Mouse (Mus musculus) mouse embryonic stem cell (cell line): ENCODE results near the gene Plch2.

Experiments used
- in situ Hi-C, 2 experiments: fragments of 300-500 bp; cut with MboI; formaldehyde crosslinking; loops; 1 replicate in 1 of 2; 3 replicates in 1 of 2; pipeline ENCODE4 v1.14.3; 2019 to 2020; ENCODE audit warnings: low sequenced_read_pairs in 2 of 2, low pct_unique_long_range_greater_than_20kb in 1 of 2, mixed read lengths in 1 of 2; ENCODE audit not compliant: unreplicated experiment in 1 of 2

Gene Plch2

GRCm38 (mm10) chr4:154974163-154974611 is 82.4 kb downstream of the Plch2 start:
- in situ Hi-C loops: no loop called here

- in situ Hi-C loops: no loop called here
Observed at GRCm38 (mm10) chr4:154972546-154972945, 84.0 kb downstream of the Plch2 start.

DNA sequence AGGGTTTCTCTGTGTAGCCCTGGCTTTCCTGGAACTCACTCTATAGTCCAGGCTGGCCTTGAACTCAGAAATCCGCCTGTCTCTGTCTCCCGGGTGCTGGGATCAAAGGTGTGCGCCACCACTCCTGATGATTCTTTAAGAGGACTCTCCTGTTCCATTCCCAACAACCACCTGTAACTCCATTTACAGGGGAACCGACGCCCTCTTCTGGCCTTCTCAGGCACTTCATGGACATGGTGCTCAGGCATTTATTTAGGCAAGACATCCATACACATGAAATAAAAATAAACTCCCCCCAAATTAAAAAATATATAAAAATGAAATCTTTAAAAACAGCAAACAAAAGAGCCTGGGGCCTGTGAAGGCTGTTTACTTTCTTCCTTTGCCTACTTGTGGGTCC is 89.4 kb downstream of the Plch2 start:
- in situ Hi-C loops: no loop called here

- in situ Hi-C loops: no loop called here
Observed at GRCm38 (mm10) chr4:154965856-154966255, 90.7 kb downstream of the Plch2 start.

GRCm38 (mm10) chr4:154964581-154965235 is 91.9 kb downstream of the Plch2 start:
- in situ Hi-C loops: no loop called here

GRCm38 (mm10) chr4:154963901-154964580 is 92.5 kb downstream of the Plch2 start, which contains the start of gene Pank4:
Gene Pank4 (plus strand): TSS chr4:154964123.
- in situ Hi-C loops: no loop called here

GRCm38 (mm10) chr4:154963190-154963836 is 93.3 kb downstream of the Plch2 start:
- in situ Hi-C loops: no loop called here

DNA sequence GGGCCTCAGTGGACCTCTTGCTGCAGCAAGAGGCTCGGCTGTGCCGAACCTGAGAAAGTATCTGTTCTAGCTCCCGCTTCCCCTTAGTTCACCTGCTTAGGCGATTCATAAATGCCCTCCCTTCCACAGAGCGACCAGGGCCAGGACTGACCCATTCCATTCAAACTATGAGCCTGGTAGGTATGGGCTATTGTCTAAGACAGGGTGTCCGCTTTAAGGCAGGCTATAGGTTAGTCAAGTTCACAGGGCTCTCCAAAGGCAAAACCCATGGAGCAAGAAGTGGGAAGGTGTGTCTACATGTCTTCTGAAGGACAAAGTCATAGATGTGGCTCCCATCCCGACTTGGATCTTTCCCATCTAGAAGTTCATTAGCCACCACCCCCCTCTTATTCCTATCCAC is 93.9 kb downstream of the Plch2 start:
- in situ Hi-C loops: no loop called here

DNA sequence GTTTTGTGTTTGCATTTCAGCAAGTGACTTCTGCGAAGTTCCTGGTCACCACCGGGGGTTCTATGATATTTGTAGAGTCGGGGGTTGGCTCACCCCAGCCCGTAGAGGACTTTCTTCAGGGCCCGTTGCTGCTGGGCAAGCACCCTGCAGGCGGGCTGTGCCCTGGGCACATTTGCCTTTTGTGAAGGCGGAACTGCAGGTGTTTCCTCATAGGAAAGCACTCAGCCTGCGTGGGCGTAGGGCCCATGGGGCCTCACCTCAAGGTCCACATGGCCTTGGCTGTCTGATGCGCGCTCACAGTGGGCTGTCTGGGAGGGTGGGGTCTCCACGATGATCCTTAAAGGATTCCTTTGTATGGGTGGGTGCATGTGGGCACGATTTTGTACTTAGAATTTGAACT is 94.7 kb downstream of the Plch2 start:
- in situ Hi-C loops: no loop called here

DNA sequence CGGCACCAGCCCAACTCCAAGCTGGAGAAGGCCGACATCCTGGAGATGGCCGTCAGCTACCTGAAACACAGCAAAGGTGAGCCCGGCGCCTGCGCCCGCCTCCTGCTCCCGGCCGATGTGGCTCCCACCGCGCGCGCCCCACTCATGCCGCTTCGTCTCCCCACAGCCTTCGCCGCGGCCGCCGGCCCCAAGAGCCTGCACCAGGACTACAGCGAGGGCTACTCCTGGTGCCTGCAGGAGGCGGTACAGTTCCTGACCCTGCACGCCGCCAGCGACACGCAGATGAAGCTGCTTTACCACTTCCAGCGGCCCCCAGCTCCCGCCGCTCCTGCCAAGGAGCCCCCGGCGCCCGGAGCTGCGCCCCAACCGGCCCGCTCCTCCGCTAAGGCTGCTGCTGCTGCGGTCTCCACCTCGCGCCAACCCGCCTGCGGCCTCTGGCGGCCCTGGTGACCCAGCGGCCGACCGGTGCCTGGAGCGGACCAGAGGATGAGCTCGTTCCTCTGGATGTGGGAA is 95.3 kb downstream of the Plch2 start:
- in situ Hi-C loops: no loop called here

- in situ Hi-C loops: no loop called here
Observed at GRCm38 (mm10) chr4:154960690-154961225, 95.8 kb downstream of the Plch2 start, which contains the start of gene Hes5. Gene Hes5 (plus strand): TSS chr4:154960923.

DNA sequence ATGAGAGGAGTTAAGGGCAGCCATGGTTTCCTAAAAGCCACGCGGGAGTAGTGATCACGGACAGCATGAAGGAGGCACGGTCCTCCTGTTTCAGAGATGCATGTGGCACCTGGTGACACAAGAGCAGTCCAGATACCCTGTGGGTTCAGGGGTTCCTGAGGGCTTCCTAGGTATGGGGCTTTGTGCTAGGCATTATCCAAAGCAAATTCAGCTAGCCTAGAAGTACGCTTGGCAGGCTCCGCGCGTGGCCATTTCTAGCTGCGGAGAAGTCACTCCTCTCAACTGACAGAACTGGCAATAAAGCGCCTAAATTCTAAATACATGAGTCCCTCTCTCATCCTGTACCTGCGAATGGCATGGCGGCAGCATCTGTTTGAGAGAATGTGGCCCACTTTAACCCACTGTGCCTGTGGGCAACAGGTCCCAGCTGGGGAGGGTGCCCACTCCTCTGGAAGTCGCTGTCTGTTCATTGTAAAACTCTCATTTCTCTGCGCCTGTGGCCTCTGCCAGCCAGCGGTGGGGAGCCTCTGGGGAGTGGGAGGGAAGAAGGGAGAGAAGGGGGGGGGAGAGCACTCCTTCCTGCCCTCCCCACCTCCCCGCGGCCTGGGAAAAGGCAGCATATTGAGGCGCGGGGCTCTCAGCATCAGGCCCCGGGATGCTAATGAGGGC is 96.4 kb downstream of the Plch2 start:
- in situ Hi-C loops: no loop called here

- in situ Hi-C loops: no loop called here
Observed at GRCm38 (mm10) chr4:154958621-154959020, 98.0 kb downstream of the Plch2 start.

DNA sequence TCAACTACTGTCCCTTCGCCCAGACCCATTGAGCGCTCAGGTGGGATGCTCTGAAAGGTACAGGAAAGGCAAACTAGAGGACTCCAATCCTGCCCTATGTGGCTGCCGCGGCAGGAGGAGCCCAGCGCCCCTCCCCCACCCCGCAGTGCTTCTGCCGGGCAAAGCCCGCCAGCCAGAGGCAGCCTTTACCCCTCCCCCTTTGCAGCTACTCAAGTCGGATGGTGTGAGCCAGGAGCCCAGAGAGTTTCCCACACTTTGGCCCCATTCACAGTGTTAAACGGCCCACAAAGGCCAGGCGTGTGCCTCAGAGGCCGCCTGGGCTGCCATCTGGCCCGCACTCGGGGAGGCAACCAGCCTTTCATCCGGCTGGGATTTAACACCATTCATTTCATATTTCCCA is 98.4 kb downstream of the Plch2 start:
- in situ Hi-C loops: no loop called here

DNA sequence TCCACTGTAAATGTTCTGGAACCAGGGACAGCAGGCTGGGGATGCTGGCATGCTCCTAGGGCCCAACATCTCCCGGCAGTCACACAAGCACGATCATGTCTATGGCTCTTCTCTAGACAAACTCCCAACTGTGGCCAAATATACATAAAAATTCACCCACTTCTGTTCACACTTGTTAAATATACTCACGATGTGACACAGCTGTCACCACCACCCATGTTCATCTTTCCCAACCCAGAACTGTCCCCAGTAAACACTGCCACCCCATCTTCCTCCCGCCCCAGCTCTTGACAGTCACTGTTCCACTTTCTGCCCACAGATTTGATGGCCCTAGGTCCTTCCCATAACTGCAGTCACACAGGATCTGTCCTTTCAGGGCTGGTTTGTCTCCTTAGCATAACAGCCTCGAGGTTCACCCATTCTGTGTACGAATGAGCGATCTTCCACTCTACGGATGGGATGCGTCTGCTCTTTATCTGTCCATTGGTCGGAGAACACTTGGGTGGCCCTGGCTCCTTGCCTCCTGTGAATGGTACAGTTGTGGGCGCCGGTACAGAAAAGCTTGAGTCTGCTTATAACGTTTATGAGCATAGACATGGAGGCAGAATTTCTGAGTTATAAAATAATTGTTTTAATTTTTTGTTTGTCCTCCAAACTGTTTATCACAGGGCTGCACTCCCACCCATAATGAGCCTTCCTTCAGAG is 99.1 kb downstream of the Plch2 start:
- in situ Hi-C loops: no loop called here

DNA sequence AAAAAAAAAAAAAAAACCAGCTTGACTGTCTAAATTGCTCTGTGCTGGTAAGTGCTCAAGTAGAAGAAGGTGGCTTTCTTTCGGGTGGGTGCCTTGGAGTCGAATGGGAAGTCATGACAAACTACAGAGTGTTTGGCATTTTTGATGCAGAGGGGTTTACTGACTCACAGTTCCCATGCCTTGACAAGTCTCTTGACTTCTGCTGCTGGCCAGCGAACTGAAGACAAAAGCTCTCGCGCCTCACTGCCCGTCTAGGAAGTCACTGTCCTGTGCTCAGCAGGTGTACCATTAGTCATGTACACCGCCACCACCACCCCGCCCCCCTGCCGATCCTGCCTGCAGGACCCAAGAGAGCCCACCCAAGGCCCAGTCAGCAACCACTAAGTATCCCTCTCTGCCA is 100.0 kb downstream of the Plch2 start:
- in situ Hi-C loops: no loop called here

DNA sequence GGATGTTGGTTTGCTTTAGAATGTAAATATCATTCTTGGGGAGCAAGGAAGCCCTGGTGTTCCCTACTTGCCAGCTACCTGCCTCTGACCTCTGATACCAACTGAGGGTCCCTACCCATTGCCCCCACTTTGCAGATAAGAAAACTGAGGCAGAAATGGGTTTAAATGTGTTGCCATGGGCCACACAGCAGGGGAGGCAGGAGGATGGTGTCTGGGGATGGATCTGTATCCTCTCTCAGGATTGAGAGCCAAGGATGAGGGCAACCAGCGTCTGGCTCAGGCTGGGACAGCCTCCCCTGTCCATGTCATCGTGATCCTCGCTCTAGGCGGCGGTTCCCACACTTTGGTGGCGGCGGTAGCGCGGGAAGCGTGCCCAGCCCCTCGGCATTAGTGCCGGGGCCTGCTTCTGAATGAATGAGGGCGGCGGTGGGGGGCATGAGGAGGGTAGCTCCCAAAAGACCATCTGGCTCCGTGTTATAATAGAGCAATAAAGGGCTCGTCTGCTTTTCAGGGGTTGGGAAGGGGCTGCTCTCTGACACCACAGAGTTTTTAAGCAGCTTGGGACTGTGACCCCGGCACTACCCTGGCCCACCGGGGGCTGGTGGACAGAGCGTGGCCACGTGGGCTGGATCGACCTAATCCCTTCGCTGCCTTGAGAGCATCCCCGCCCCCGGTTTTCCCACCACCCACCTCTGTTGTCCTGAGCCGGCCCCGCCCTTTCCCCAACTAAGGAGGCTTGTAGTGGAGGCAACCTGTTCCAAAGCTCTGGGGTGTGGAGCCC is 103.9 kb downstream of the Plch2 start:
- in situ Hi-C loops: no loop called here
